Mouse (Mus musculus) right cerebral cortex, postnatal 25 days (tissue): Measurements from ENCODE around the gene Znhit2.

Experiments used
- DNase-seq: peaks from one replicate; pipeline ENCODE4 v3.0.0; 2022

Gene Znhit2

DNA sequence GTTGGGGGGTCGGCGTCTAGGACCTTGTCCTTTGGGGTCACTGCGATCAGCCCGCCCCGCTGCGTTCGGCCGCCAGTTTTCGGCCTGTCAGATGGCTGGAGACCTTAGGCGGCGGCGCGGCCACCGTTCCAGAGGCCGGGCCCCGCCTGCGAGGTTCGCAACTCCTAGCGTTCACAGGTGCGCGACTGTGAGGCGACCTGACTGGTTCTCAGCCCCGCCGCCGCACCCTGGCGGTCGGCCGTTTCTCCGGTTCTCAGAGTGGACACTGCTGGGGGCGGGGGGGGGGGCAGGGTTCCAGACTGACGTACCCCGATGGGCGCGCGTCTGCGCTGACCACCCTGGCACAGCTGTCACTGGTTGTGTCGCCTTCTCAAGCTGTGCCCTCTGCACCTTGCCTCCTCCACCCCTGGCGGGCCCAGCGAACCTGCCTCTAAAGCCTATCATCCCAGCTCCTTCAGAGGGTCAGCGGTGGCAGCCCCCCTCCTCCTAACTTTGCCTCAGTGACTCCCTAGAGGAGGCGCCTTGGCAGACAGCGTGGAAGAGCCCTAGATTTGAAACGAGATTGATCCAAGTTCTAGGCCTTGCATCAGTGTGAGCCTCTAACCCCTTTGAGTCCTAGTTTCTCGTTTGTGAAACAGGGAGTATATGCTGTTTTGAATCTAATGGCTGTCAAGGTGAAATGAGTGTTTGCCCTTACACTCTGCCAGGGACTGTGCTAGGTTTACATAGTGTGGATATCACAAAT, 13.7 kb upstream of the Znhit2 start:
- no peak for DNase-seq

DNA sequence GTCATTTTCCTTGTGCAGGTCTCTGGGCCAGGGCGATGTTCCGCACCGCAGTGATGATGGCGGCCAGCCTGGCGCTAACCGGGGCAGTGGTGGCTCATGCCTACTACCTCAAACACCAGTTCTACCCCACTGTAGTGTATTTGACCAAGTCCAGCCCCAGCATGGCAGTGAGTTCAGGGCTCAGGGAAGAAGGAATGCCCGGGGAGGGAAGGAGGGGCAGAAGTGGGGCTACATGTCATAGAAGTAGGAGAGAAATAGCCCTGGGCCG, 13.2 kb upstream of the Znhit2 start:
- DNase-seq = no peak

DNA sequence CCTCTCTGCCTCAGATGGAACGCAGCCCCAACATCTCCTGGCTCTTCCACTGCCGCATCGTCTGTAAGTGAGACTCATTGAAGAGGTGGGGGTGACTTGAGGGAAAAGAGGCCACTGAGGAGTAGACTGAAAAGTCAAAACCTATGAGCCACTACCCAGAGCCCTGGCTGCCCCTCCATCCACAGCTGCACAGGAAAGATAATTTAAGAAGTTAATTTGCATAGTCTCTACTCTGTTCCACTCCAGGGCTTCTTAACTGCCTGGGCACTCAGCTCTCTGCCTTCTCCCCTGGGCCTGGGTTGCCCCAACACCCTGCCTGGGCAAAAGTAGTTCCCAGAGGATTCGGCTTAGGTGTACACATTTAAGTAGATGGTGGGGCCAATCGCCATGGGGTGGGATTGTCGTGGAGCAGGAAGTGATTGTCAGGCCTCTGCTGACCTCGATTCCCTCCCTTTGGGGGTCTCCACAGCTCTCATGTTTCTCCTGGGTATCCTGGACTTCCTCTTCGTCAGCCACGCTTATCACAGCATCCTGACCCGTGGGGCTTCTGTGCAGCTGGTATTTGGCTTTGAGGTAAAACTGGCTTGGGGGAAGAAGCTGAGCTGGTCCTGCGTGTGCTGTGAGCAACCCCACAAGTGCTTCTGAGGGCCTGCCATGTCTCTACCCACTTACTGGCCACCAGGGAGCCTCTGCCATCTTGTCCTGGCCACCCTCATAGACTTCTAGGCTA, 12.1 kb upstream of the Znhit2 start:
- DNase-seq = no peak

DNA sequence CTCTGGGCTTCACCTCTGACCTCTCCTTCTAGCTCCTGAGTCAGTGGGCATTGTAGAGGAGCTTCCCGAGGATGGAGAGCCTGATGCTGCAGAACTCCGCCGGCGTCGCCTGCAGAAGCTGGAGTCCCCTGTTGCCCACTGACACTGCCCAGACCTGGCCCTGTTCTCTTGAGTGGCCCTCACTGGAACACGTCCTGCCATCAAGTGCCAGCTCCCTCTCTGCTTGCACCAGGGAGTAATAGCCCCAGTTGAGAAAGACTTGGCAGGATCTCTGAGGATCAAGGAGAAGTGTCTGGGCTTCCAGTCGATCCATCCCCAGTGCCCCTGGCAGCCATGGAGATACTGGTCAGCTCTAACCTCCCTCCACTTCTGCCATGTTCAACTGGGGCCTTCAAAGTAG, 8.5 kb upstream of the Znhit2 start:
- no peak for DNase-seq

DNA sequence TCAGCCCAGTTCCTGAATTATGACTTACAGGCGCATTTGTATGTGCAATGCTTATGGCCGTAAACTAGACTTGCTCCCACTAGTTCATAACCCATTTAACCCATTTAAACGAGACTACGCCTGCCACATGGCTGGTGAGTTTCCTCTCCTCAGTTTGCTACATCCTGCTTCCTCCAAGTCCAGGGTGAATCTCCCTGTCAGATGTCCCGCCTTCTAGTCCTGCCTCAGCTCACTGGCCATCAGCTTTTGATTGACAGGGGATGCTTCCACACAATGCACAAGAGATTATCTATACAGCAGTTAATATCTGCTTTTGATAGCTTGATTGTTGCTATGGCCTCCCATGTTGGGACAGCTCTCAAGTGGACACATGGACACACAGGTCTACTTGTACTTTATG, 6.7 kb upstream of the Znhit2 start:
- DNase-seq = no peak

GRCm38 (mm10) chr19:6056696-6057095, 4.3 kb upstream of the Znhit2 start:
- no peak for DNase-seq

DNA sequence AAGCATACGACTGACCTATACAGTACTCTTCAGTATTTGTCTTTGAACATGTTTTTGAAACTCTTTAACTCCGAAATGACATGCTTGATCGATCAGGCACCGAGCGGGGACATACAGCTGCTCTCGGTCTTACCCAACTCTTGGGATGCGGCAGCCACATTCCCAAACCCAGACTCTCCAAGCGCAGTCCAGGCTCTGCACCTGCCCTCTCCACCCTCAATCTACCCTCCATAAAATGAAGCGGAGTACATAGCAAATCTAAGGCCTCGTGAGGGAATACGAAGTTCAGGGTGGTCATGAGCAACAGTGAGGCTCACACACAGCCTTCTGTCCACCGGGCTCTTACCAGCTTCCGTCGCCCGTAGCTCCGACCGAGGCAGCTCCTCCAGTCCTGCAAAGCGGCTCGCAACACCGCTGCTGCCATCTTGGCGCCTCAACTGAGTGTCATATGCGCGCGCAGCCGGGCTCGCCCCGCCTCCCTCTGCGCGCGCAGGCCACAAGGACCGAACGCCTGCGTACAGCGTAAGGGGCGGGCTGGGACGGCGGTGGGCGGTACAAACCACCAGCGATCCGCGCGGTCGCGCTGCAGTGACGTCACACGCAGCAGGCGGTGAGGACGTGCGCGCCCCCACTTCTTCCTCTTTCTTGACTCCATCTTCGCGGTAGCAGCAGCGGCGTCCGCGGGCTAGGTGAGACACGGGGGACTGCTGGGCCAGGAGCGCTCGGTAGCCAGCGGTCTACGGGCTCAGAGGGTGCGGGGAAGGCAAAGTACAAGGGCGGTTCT, 3.5 kb upstream of the Znhit2 start, which contains the start of the genes Mrpl49 and Fau:
Mrpl49 (minus strand) TSS at position 473 of the 784 bp plus-strand sequence.
Fau (plus strand) TSS at position 532 of the 784 bp plus-strand sequence.
- DNase-seq = peak; percentile 99

GRCm38 (mm10) chr19:6058513-6058912, 2.5 kb upstream of the Znhit2 start:
- DNase-seq = no peak

DNA sequence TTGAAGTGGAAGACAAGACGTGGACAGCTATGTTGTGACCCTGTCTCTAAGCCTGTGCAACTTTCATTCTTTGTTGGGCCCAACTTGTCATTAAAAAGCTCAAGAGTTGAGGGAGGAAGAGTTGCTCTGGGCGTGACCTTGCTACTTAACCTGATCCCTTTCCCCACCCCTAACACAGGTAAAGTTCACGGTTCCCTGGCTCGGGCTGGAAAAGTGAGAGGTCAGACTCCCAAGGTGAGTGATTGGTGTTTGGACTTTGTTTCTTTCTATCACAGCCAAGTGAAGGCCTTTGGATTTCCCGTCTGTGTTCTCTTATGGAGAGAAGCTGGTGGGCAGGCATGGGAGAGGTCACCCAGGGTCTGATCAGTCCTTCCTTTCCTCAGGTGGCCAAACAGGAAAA, 2.0 kb upstream of the Znhit2 start:
- DNase-seq = no peak

GRCm38 (mm10) chr19:6061641-6062302, 780 bp downstream of the Znhit2 start:
- DNase-seq = peak; percentile 54

DNA sequence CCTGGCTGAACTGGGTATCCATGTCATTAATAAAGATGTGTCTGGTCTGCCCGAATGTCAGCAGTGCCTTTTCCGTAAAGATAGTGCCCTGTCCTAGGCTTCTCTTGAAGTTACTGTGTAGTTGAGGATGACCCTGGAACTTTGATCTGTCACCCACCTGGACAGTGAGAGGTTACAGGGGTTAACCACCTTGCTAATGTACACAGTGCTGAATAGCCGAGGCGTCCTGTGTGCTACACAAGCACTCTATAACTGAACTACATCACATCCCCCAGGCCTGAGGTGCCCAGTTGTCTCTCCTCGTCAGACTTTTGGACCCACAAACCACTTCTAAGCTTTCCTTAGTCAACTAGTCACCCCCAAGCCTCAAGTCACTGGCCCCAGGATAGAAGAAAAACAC, 1.4 kb downstream of the Znhit2 start:
- no peak for DNase-seq

DNA sequence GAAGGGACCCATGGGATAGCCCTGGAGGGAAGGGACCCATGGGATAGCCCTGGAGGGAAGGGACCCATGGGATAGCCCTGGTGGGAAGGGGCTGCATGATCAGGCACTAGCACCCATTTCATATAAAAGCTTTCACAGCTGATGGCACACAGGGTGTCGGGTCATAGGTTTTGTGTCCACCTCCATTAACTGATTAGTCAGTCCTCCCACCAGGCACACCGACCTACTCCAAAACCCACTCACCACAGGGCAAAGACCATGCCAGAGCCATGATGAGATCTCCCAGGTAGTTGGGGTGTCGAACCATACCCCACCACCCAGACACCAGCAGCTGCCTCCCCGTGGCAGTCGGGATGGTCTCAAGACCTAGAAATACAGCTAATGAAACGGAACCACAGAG, 2.1 kb downstream of the Znhit2 start:
- no peak for DNase-seq

DNA sequence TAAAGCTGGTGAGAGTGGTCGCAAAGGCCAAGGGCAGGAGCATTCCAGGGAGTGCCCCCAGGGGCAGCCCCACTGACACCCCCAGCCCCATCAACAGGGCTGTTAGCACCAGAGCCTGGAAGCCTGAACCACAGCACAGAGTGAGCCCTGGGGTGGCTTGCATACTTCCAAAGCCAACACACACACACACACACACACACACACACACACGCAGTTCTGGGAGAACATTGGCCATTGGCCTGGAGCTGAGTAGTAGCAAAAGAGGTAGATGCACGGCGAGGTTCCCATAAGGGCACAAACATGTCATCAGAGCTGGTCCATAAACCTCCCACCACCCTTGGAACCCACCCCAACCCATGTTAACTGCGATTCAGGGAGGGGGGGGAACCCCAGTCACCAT, 5.6 kb downstream of the Znhit2 start:
- no peak for DNase-seq

DNA sequence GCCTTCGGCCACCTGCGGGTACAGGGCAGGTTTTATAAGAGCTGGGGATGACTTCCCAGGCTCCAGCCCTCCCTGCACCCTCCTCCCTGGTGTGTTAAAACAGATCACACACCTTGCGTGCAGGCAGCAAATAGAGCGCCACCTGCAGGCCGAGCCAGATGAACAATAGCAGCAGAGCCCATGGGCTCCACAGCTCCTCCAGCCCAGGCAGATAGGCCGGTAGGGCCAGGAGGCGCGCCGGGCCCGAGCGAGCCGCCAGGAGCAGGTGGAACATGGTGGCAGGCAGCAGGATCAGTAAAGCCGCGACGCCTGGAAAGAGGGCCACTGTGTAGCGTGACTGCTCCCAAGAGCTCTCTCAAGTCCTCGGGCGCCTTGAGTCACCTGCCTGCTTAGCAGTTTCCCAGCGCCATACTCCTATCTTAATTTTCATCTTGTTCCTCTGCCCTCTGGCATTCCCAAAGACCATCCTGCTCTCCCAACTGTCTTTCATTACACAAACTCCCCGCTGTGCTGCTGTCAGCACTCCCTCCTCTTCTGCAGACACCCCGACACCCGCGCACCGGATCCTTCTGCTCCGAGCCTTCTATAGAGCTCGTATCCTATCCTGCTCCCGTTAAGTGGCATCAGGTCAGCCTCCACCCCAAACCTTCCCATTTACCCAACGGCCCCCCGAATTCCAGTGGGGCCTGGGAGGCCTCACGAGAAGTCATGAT, 6.2 kb downstream of the Znhit2 start:
- DNase-seq = peak; percentile 80

DNA sequence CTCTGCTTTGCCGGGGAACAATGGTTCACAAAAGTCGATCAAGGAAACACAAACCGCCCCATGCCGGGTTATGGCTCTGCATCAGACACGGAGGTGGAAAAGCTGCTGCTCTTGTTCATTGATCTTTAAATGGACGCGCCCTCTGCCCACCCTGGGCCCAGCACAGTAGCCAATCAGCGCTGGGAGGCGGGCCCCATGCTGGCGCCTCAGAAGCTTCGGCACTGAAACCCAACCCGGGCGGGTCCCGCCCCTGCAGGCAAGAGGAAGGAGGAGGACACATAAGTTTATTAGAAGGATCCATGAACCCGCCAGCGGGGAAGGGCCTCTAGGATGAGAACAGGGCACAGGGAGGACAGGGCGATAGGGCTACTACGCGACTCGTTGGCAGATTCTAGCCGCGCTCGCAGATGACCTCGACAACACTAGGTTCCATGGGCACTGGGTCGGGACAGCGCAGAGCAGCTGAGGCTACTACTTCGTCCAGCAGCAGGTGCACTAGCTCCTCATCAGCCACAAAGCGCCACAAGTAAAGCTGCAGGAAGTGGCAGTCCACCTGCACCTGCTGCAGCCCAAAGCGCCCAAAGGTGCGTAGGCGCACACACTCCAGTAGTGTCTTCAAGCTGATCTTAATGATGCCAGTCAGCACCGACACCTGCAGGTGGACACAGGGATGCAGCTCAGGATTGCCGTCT, 6.9 kb downstream of the Znhit2 start, which contains the start of gene Tm7sf2:
Tm7sf2 (minus strand) TSS at position 650 of the 692 bp plus-strand sequence.
- peak; percentile 86 for DNase-seq

GRCm38 (mm10) chr19:6068951-6069350, 8.0 kb downstream of the Znhit2 start:
- DNase-seq = no peak

DNA sequence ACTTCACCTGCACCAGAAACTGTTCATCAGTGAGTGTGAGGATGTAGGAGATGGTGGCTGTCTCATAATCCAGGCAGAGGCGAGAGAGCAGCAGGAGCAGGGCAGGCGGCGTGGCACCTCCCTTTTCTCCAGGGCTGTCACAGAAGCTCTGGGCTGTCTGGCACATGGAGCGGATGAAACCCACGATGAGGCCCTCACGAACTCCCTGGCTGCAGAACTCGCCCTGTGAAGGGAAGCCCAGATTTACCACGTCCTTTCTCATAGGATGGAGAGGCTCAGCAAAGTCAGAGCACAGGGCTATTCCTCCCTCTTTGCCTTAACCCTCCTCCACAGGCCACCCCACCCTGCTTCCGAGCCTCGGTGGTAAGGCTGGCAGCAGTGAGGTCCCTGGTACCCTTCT, 8.9 kb downstream of the Znhit2 start:
- DNase-seq = no peak

GRCm38 (mm10) chr19:6070571-6071250, 9.7 kb downstream of the Znhit2 start:
- no peak for DNase-seq

- DNase-seq = no peak
These were observed 10.3 kb downstream of the Znhit2 start for GRCm38 (mm10) chr19:6071261-6071660.

- DNase-seq = no peak
These were observed 12.9 kb downstream of the Znhit2 start for GRCm38 (mm10) chr19:6073889-6074288.
